Comparison of ENCODE assay signal across 9 mouse cellular contexts in genomic region chr5:120146051-120146385, GRCm38 (mm10). TPM values are rescaled to one million over a fixed set of nuclear protein-coding genes. Genes with fewer than 3 reads are reported as not detected.
DNase-seq lines count a peak whose midpoint lies in the region; ATAC-seq and TF ChIP-seq lines count a peak whose summit lies in the region.
"Had no signal": no experiment of that assay in that cellular context is flagged by ENCODE, and none has a peak within 500 bp of the region (broad histone marks: within the 10 kb centered on the region; RNA-seq: fewer than 3 reads in every experiment).

No protein-coding gene starts in this region.

- H3K9me3 ChIP-seq in heart, postnatal 0 days (replicated peaks; ENCODE audit: control insufficient read depth, low read length), result no peaks in the 10 kb centered on the region
- H3K9me3 ChIP-seq: G1E had no signal

- ATAC-seq in heart, postnatal 0 days (ENCODE audit: insufficient read depth, low read depth), result peak; percentile 58

- H3K4me1 ChIP-seq in lung, adult 2 months (ENCODE audit: control insufficient read depth, insufficient read depth, low read length), result no peaks in the 10 kb centered on the region
- no peaks in the 10 kb centered on the region for H3K4me1 ChIP-seq in heart, postnatal 0 days (ENCODE audit: control insufficient read depth, insufficient read depth)
- H3K4me1 ChIP-seq in small intestine, adult 2 months (ENCODE audit: control insufficient read depth, insufficient read depth, insufficient read length, low read length), result no peaks in the 10 kb centered on the region

- TF ChIP-seq CTCF in lung, adult 2 months (IDR thresholded peaks at IDR 0.05; ENCODE audit: insufficient read depth, low read length), result peak; percentile 49; the same call in 1 of the 2 replicates
- TF ChIP-seq CTCF in heart, postnatal 0 days (IDR thresholded peaks at IDR 0.05; ENCODE audit: low read depth), result peak; percentile 81
- TF ChIP-seq CTCF in small intestine, adult 2 months (IDR thresholded peaks at IDR 0.05; ENCODE audit: extremely low read depth, insufficient read length, insufficient replicate concordance, low read depth, low read length), result peak; percentile 37; the same call in 1 of the 2 replicates

- no peak overlapping the region for H3K4me2 ChIP-seq in heart, postnatal 0 days (ENCODE audit: low read depth, low read length)

- no peak overlapping the region for H3K27ac ChIP-seq in heart, postnatal 0 days (ENCODE audit: low read depth)
- H3K27ac ChIP-seq in small intestine, adult 2 months (ENCODE audit: insufficient read depth, low read depth, low read length), result no peak overlapping the region

- peaks cover 31% of the 10 kb centered on the region for H3K36me3 ChIP-seq in heart, postnatal 0 days (replicated peaks; ENCODE audit: control insufficient read depth, insufficient read depth, low read length)
- H3K36me3 ChIP-seq in small intestine, adult 2 months (ENCODE audit: control insufficient read depth, insufficient read depth, low read length), result peaks cover 12% of the 10 kb centered on the region

- no peak overlapping the region for H3K9ac ChIP-seq in heart, postnatal 0 days (replicated peaks; ENCODE audit: low read depth, low read length)

- H3K27me3 ChIP-seq in heart, postnatal 0 days (ENCODE audit: control insufficient read depth, insufficient read depth, low read length), result no peaks in the 10 kb centered on the region
- no peaks in the 10 kb centered on the region for H3K27me3 ChIP-seq in small intestine, adult 2 months (ENCODE audit: control insufficient read depth, insufficient read depth, low read length)

- no peak for TF ChIP-seq EP300 in heart, postnatal 0 days (IDR thresholded peaks at IDR 0.05; ENCODE audit: low read depth)

- H3K4me3 ChIP-seq in lung, adult 2 months (replicated peaks; ENCODE audit: extremely low read depth, low read depth, low read length), result no peak overlapping the region
- no peak overlapping the region for H3K4me3 ChIP-seq in heart, postnatal 0 days (ENCODE audit: low read depth, low read length)
- H3K4me3 ChIP-seq in small intestine, adult 2 months (ENCODE audit: low read depth, low read length), result no peak overlapping the region

- DNase-seq in lung, adult 2 months, result no peak
- no peak for DNase-seq in lung, adult 18-20 months
- peak; percentile 73 for DNase-seq in embryo, embryonic 9.5 days (ENCODE audit: extremely low spot score)
- peak; percentile 44 for DNase-seq in heart, postnatal 0 days (ENCODE audit: low spot score)
- peak; percentile 33 for DNase-seq in layer of hippocampus, adult 9-10 months (ENCODE audit: low spot score)
- DNase-seq in mesoderm, embryonic 11.5 days (ENCODE audit: low read depth, low spot score), result peak; percentile 72
- no peak for DNase-seq in thymus, postnatal 14 days

- TF ChIP-seq POLR2A in lung, adult 2 months (IDR thresholded peaks at IDR 0.05; ENCODE audit: borderline replicate concordance, extremely low read depth, low read depth, low read length), result no peak
- TF ChIP-seq POLR2A in small intestine, adult 2 months (IDR thresholded peaks at IDR 0.05; ENCODE audit: low read depth, low read length), result no peak

- WGBS in lung, adult 2 months, result 50% methylated on average over 11 of the region's 11 CpGs
- 44% methylated on average over 11 of the region's 11 CpGs for WGBS in heart, postnatal 0 days
- 76% methylated on average over 11 of the region's 11 CpGs for WGBS in small intestine, adult 2 months

RNA-seq across cellular contexts. Expression of gene Rbm19, which starts 29.8 kb away (rescaled TPM):
- polyA plus RNA-seq in lung, adult 2 months (2012; rRNA removed), result 10.0 and 10.3 TPM in 2 replicates
- 19.5 and 20.8 TPM in 2 replicates for total RNA-seq in heart, postnatal 0 days (2014; rRNA removed; ENCODE audit: low replicate concordance)
- 10.2 and 10.8 TPM in 2 replicates for polyA plus RNA-seq in heart, postnatal 0 days (2015; fragmentation: Nextera tagmentation; extraction: Ambion mirVana)
- polyA plus RNA-seq in small intestine, adult 2 months (2012; rRNA removed), result 8.6 and 9.2 TPM in 2 replicates

Comparison
In these comparisons a context has a peak if more than half of its experiments do, and no peak if none do; other contexts are left out.
1. DNase-seq: peak in embryo, embryonic 9.5 days (single experiment), heart, postnatal 0 days (single experiment), layer of hippocampus, adult 9-10 months (single experiment) and mesoderm, embryonic 11.5 days (single experiment); none in lung, adult 2 months (single experiment), lung, adult 18-20 months (0 of 2) and thymus, postnatal 14 days (single experiment).
2. Peak in every context shown above with its lines, with median percentiles within 50 percentile points of each other: CTCF ChIP-seq.